Mouse (Mus musculus) heart, adult 8-10 months (tissue): Measurements from ENCODE around the gene Ddx56. TPM values are rescaled to one million over a fixed set of nuclear protein-coding genes. Genes with fewer than 3 reads are reported as not detected.
A peak's percentile ranks its signal among the peaks of the same experiment; 100 is the strongest.
"Not testable (repeated sequence)": the region's sequence is repeated elsewhere in the genome, so short reads cannot be mapped to it uniquely, and the experiment has no call there.

Experiments
- DNase-seq: peaks from one replicate; pipeline ENCODE4 v3.0.0; 2022; ENCODE audit warnings: low spot score
- total RNA-seq, 4 experiments: library from RNA; stranded (reverse); gene quantifications; 2 replicates each; pipeline ENCODE4 v1.2.4; 2022

Ddx56 gene
- total RNA-seq, 4 experiments from 2014 or later = 22.6 to 23.5 (median 23.0) TPM

- DNase-seq = peak; percentile 61
Observed at GRCm38 (mm10) chr11:6261434-6262082, 6.0 kb downstream of the Ddx56 start.

GRCm38 (mm10) chr11:6259413-6259812, 8.2 kb downstream of the Ddx56 start:
- no peak for DNase-seq

GRCm38 (mm10) chr11:6256490-6257072, 11.0 kb downstream of the Ddx56 start:
- DNase-seq = no peak

- DNase-seq = not testable (repeated sequence)
Observed at GRCm38 (mm10) chr11:6254602-6255001, 13.0 kb downstream of the Ddx56 start.

GRCm38 (mm10) chr11:6252824-6253223, 14.7 kb downstream of the Ddx56 start:
- DNase-seq = no peak

GRCm38 (mm10) chr11:6252248-6252647, 15.3 kb downstream of the Ddx56 start:
- no peak for DNase-seq

- no peak for DNase-seq
Observed at GRCm38 (mm10) chr11:6244707-6245106, 22.9 kb downstream of the Ddx56 start.

GRCm38 (mm10) chr11:6233025-6233424, 34.5 kb downstream of the Ddx56 start:
- DNase-seq = no peak

GRCm38 (mm10) chr11:6230012-6230411, 37.6 kb downstream of the Ddx56 start, which contains the start of gene Npc1l1:
Npc1l1 (minus strand) TSS chr11:6230143.
- no peak for DNase-seq

GRCm38 (mm10) chr11:6224541-6225229, 42.9 kb downstream of the Ddx56 start:
- DNase-seq = no peak

GRCm38 (mm10) chr11:6222187-6222586, 45.4 kb downstream of the Ddx56 start:
- no peak for DNase-seq

GRCm38 (mm10) chr11:6219967-6220366, 47.6 kb downstream of the Ddx56 start:
- DNase-seq = no peak

GRCm38 (mm10) chr11:6218189-6218896, 49.2 kb downstream of the Ddx56 start:
- no peak for DNase-seq

GRCm38 (mm10) chr11:6216834-6217233, 50.7 kb downstream of the Ddx56 start:
- no peak for DNase-seq

Other genes with a start within 250 kb of the Ddx56 start
- gene Camk2b, start 201.4 kb downstream of the Ddx56 start, total RNA-seq = 10 to 100 TPM in 2 of 4 experiments, 1 to 10 TPM in 2; 6.5 to 14.8 (median 10.1) TPM
- gene A730071L15Rik, start 67.7 kb downstream of the Ddx56 start, total RNA-seq = not detected
- 10 to 100 TPM; 64.5 to 75.3 (median 71.5) TPM for gene Nudcd3, start 67.4 kb downstream of the Ddx56 start, total RNA-seq
- gene Npc1l1, start 37.6 kb downstream of the Ddx56 start, total RNA-seq = under 1 TPM in 1 of 4 experiments, not detected in 3; 0.06 TPM
- 100 to 1,000 TPM in 2 of 4 experiments, 10 to 100 TPM in 2; 96.9 to 111 (median 102) TPM for gene Tmed4, start 7.1 kb upstream of the Ddx56 start, total RNA-seq
- gene Ogdh, start 23.9 kb upstream of the Ddx56 start, total RNA-seq = 1,000 to 10,000 TPM; 1,901 to 2,083 (median 1,945) TPM
- 10 to 100 TPM; 37.1 to 38.7 (median 37.5) TPM for gene Zmiz2, start 121.3 kb upstream of the Ddx56 start, total RNA-seq
- gene Ppia, start 147.7 kb upstream of the Ddx56 start, total RNA-seq = 100 to 1,000 TPM; 262 to 310 (median 280) TPM
- gene H2afv, start 176.7 kb upstream of the Ddx56 start, total RNA-seq = 10 to 100 TPM; 80.1 to 97.8 (median 88.2) TPM
- 10 to 100 TPM; 23.2 to 32.4 (median 28.9) TPM for gene Purb, start 208.1 kb upstream of the Ddx56 start, total RNA-seq